Mouse (Mus musculus): Measurements from ENCODE around the gene Emilin1.

Emilin1 gene

GRCm38 (mm10) chr5:30907413-30908059 lies 5.7 kb upstream of the Emilin1 start, which contains the start of gene Ost4:
TSS of gene Ost4 (minus strand) at chr5:30907788.
- peak; percentile 84 for DNase-seq (ENCODE audit: low spot score)

GRCm38 (mm10) chr5:30908426-30909299 lies 4.5 kb upstream of the Emilin1 start:
- no peak for DNase-seq (ENCODE audit: low spot score)

GRCm38 (mm10) chr5:30909300-30909659 lies 3.9 kb upstream of the Emilin1 start:
- DNase-seq (ENCODE audit: low spot score), result no peak

GRCm38 (mm10) chr5:30909863-30910262 lies 3.3 kb upstream of the Emilin1 start:
- no peak for DNase-seq (ENCODE audit: low spot score)

GRCm38 (mm10) chr5:30910481-30910880 lies 2.7 kb upstream of the Emilin1 start:
- no peak for DNase-seq (ENCODE audit: low spot score)

GRCm38 (mm10) chr5:30912156-30912555 lies 1.0 kb upstream of the Emilin1 start:
- DNase-seq (ENCODE audit: low spot score), result no peak

- no peak for DNase-seq (ENCODE audit: low spot score)
These were observed 966 bp downstream of the Emilin1 start for GRCm38 (mm10) chr5:30914101-30914635.

GRCm38 (mm10) chr5:30914849-30915248 lies 1.6 kb downstream of the Emilin1 start:
- no peak for DNase-seq (ENCODE audit: low spot score)

- no peak for DNase-seq (ENCODE audit: low spot score)
These were observed 2.3 kb downstream of the Emilin1 start for GRCm38 (mm10) chr5:30915456-30915855.

- no peak for DNase-seq (ENCODE audit: low spot score)
These were observed 2.8 kb downstream of the Emilin1 start for GRCm38 (mm10) chr5:30915974-30916433.

GRCm38 (mm10) chr5:30916841-30917240 lies 3.6 kb downstream of the Emilin1 start:
- no peak for DNase-seq (ENCODE audit: low spot score)

- DNase-seq (ENCODE audit: low spot score), result no peak
These were observed 4.1 kb downstream of the Emilin1 start for GRCm38 (mm10) chr5:30917348-30917747.

- no peak for DNase-seq (ENCODE audit: low spot score)
These were observed 4.9 kb downstream of the Emilin1 start for GRCm38 (mm10) chr5:30917891-30918670.

GRCm38 (mm10) chr5:30918691-30919090 lies 5.5 kb downstream of the Emilin1 start:
- DNase-seq (ENCODE audit: low spot score), result no peak

GRCm38 (mm10) chr5:30919831-30920614 lies 6.8 kb downstream of the Emilin1 start:
- no peak for DNase-seq (ENCODE audit: low spot score)

- no peak for DNase-seq (ENCODE audit: low spot score)
These were observed 7.4 kb downstream of the Emilin1 start for GRCm38 (mm10) chr5:30920621-30921020.

- DNase-seq (ENCODE audit: low spot score), result peak; percentile 85
These were observed 8.2 kb downstream of the Emilin1 start, which contains the start of gene Khk for GRCm38 (mm10) chr5:30921256-30922033. TSS of gene Khk (plus strand) at chr5:30921431.

GRCm38 (mm10) chr5:30922581-30923041 lies 9.4 kb downstream of the Emilin1 start:
- DNase-seq (ENCODE audit: low spot score), result no peak

GRCm38 (mm10) chr5:30923119-30923518 lies 9.9 kb downstream of the Emilin1 start:
- no peak for DNase-seq (ENCODE audit: low spot score)

- no peak for DNase-seq (ENCODE audit: low spot score)
These were observed 11.4 kb downstream of the Emilin1 start for GRCm38 (mm10) chr5:30924614-30925013.

Measured in urinary bladder, postnatal 10 days (tissue).